Mouse (Mus musculus) liver, embryonic 16.5 days (tissue): ENCODE measurements around the gene Atp1b2. TPM values are rescaled to one million over a fixed set of nuclear protein-coding genes. Genes with fewer than 3 reads are reported as not detected.

ENCODE experiments used
- ATAC-seq: fragments of 200-750 bp; cut with Nextera tagmentation; 2 replicates; pipeline ENCODE4 v1.8.0; 2017; ENCODE audit warnings: low read depth, mild to moderate bottlenecking, moderate number of reproducible peaks, moderate library complexity
- H3K27ac ChIP-seq: fragments of 300-500 bp; sonication (generic); 2 replicates; pipeline ENCODE4 v1.5.1; 2014; ENCODE audit warnings: mild to moderate bottlenecking, low read length
- H3K27me3 ChIP-seq: fragments of 300-500 bp; sonication (generic); 2 replicates; pipeline ENCODE4 v1.6.1; 2014; ENCODE audit warnings: low read depth, low read length, mixed read lengths; ENCODE audit not compliant: control insufficient read depth, insufficient read depth
- H3K36me3 ChIP-seq: fragments of 300-500 bp; sonication (generic); 2 replicates; pipeline ENCODE4 v1.6.1; 2014; ENCODE audit warnings: mild to moderate bottlenecking; ENCODE audit not compliant: control insufficient read depth, insufficient read depth
- H3K4me1 ChIP-seq: fragments of 300-500 bp; sonication (generic); 2 replicates; pipeline ENCODE4 v1.6.1; 2014; ENCODE audit warnings: low read depth, low read length, mixed read lengths; ENCODE audit not compliant: control insufficient read depth
- H3K4me2 ChIP-seq: fragments of 300-500 bp; sonication (generic); 2 replicates; pipeline ENCODE4 v1.6.1; 2014; ENCODE audit warnings: low read depth, low read length, mixed read lengths
- H3K4me3 ChIP-seq: fragments of 300-500 bp; sonication (generic); 2 replicates; pipeline ENCODE4 v1.5.1; 2014; ENCODE audit warnings: low read depth, mild to moderate bottlenecking, low read length
- H3K9ac ChIP-seq: fragments of 300-500 bp; sonication (generic); 2 replicates; pipeline ENCODE4 v1.6.1; 2014; ENCODE audit warnings: low read depth, low read length
- H3K9me3 ChIP-seq: fragments of 300-500 bp; sonication (generic); replicated peaks from 2 replicates; pipeline ENCODE4 v1.6.1; 2016; ENCODE audit warnings: low read length; ENCODE audit not compliant: control insufficient read depth
- WGBS: fragments of 180-500 bp; shearing (Covaris S2); extraction: QIAGEN DNeasy Blood & Tissue Kit; methylation state at CpG from one replicate; pipeline ENCODE4 v1.1.7; 2014; ENCODE audit not compliant: insufficient replicate concordance; 5-methylcytosine and 5-hydroxymethylcytosine counted together
- polyA plus RNA-seq: library from polyadenylated mRNA; unstranded; fragments of >200 nt; fragmentation: Nextera tagmentation; extraction: Ambion mirVana; gene quantifications from 2 replicates; pipeline ENCODE4 v1.2.1, GENCODE M21; 2015

Atp1b2 gene
- polyA plus RNA-seq, 1 experiment from 2014 or later, result 12.6 TPM

GRCm38 (mm10) chr11:69613553-69614256, 8.0 kb upstream of the Atp1b2 start:
- peak overlapping the region; percentile 2; the same call in 1 of the 2 replicates for H3K27ac ChIP-seq
- peaks cover 34% of the 10 kb centered on the region for H3K4me1 ChIP-seq
- H3K36me3 ChIP-seq, result no peaks in the 10 kb centered on the region
- H3K9me3 ChIP-seq, result no peaks in the 10 kb centered on the region
- H3K27me3 ChIP-seq, result no peaks in the 10 kb centered on the region
- H3K4me2 ChIP-seq, result peak overlapping the region; percentile 80
- 8% methylated on average over 19 of the region's 19 CpGs for WGBS
- peak overlapping the region; percentile 65 for H3K9ac ChIP-seq
- peak overlapping the region; percentile 53 for H3K4me3 ChIP-seq
- peak; percentile 63 for ATAC-seq

GRCm38 (mm10) chr11:69610899-69611298, 5.2 kb upstream of the Atp1b2 start:
- H3K4me1 ChIP-seq, result peaks cover 42% of the 10 kb centered on the region

GRCm38 (mm10) chr11:69609416-69609815, 3.7 kb upstream of the Atp1b2 start:
- H3K4me1 ChIP-seq, result peaks cover 53% of the 10 kb centered on the region
- no peak for ATAC-seq
- WGBS, result 19% methylated on average over 7 of the region's 7 CpGs
- peak overlapping the region; percentile 20; the same call in 1 of the 2 replicates for H3K4me2 ChIP-seq
- H3K27ac ChIP-seq, result peak overlapping the region; percentile 56
- H3K27me3 ChIP-seq, result peaks cover 2% of the 10 kb centered on the region; the same call in 1 of the 2 replicates
- H3K36me3 ChIP-seq, result no peaks in the 10 kb centered on the region
- peak overlapping the region; percentile 13 for H3K9ac ChIP-seq
- no peaks in the 10 kb centered on the region for H3K9me3 ChIP-seq
- no peak overlapping the region for H3K4me3 ChIP-seq

More at GRCm38 (mm10) chr11:69610899-69611298, 5.2 kb upstream of the Atp1b2 start:
- 68% methylated on average over 4 of the region's 4 CpGs for WGBS
- H3K9me3 ChIP-seq, result no peaks in the 10 kb centered on the region
- no peak overlapping the region for H3K4me3 ChIP-seq
- H3K4me2 ChIP-seq, result no peak overlapping the region
- H3K9ac ChIP-seq, result no peak overlapping the region
- ATAC-seq, result no peak
- no peaks in the 10 kb centered on the region for H3K27me3 ChIP-seq
- no peaks in the 10 kb centered on the region for H3K36me3 ChIP-seq
- H3K27ac ChIP-seq, result no peak overlapping the region

GRCm38 (mm10) chr11:69608525-69608924, 2.8 kb upstream of the Atp1b2 start:
- Histone ChIP-seq H3K4me3 (no peak overlapping the region), H3K4me1 (peaks cover 51% of the 10 kb centered on the region), H3K27me3 (peaks cover 2% of the 10 kb centered on the region; the same call in 1 of the 2 replicates), H3K36me3 (no peaks in the 10 kb centered on the region), H3K9me3 (no peaks in the 10 kb centered on the region), H3K4me2 (no peak overlapping the region), H3K27ac (peak overlapping the region; percentile 56), H3K9ac (no peak overlapping the region)
- WGBS, result 44% methylated on average over 3 of the region's 3 CpGs
- no peak for ATAC-seq

- Histone ChIP-seq H3K9ac (no peak overlapping the region), H3K4me2 (no peak overlapping the region), H3K4me3 (no peak overlapping the region), H3K36me3 (no peaks in the 10 kb centered on the region), H3K27ac (no peak overlapping the region), H3K9me3 (no peaks in the 10 kb centered on the region), H3K4me1 (peaks cover 56% of the 10 kb centered on the region), H3K27me3 (peaks cover 2% of the 10 kb centered on the region; the same call in 1 of the 2 replicates)
- WGBS, result 55% methylated on average over 2 of the region's 2 CpGs
- ATAC-seq, result no peak
Observed at GRCm38 (mm10) chr11:69606832-69607231, 1.1 kb upstream of the Atp1b2 start.

- Histone ChIP-seq H3K27me3 (peaks cover 2% of the 10 kb centered on the region; the same call in 1 of the 2 replicates), H3K4me2 (peak overlapping the region; percentile 100), H3K9ac (peak overlapping the region; percentile 85), H3K36me3 (no peaks in the 10 kb centered on the region), H3K27ac (peak overlapping the region; percentile 80), H3K4me1 (peaks cover 60% of the 10 kb centered on the region), H3K9me3 (no peaks in the 10 kb centered on the region), H3K4me3 (peak overlapping the region; percentile 76)
- ATAC-seq, result no peak
- WGBS, result 50% methylated on average over 2 of the region's 2 CpGs
Observed at GRCm38 (mm10) chr11:69606491-69606795, 701 bp upstream of the Atp1b2 start.

- Histone ChIP-seq H3K36me3 (no peaks in the 10 kb centered on the region), H3K9ac (peak overlapping the region; percentile 85), H3K4me3 (peak overlapping the region; percentile 76), H3K4me2 (peak overlapping the region; percentile 100), H3K9me3 (no peaks in the 10 kb centered on the region), H3K4me1 (peaks cover 67% of the 10 kb centered on the region), H3K27ac (peak overlapping the region; percentile 83), H3K27me3 (peaks cover 2% of the 10 kb centered on the region; the same call in 1 of the 2 replicates)
- under 1% methylated on average over 64 of the region's 73 CpGs for WGBS
- no peak for ATAC-seq
Observed at GRCm38 (mm10) chr11:69604795-69605664, 712 bp downstream of the Atp1b2 start.

- Histone ChIP-seq H3K4me3 (peak overlapping the region; percentile 76), H3K4me2 (peak overlapping the region; percentile 100), H3K36me3 (no peaks in the 10 kb centered on the region), H3K27ac (no peak overlapping the region; the same call in 1 of the 2 replicates), H3K9me3 (no peaks in the 10 kb centered on the region), H3K4me1 (peaks cover 70% of the 10 kb centered on the region), H3K27me3 (peaks cover 2% of the 10 kb centered on the region; the same call in 1 of the 2 replicates), H3K9ac (peak overlapping the region; percentile 85)
- ATAC-seq, result no peak
- 66% methylated on average over 3 of the region's 3 CpGs for WGBS
Observed at GRCm38 (mm10) chr11:69604347-69604746, 1.4 kb downstream of the Atp1b2 start.
